Mouse (Mus musculus): ENCODE data around the gene Polrmt. TPM values are rescaled to one million over a fixed set of nuclear protein-coding genes. Genes with fewer than 3 reads are reported as not detected.

Gene Polrmt
- polyA plus RNA-seq, 1 experiment from 2014 or later, result 54.0 TPM

Other genes with a start within 250 kb of the Polrmt start
- gene Plpp2, start 212.8 kb downstream of the Polrmt start, polyA plus RNA-seq (2016; fragmentation: Nextera tagmentation; extraction: Ambion mirVana), result 20.4 and 21.2 TPM in 2 replicates
- gene Mier2, start 191.4 kb downstream of the Polrmt start, polyA plus RNA-seq (2016; fragmentation: Nextera tagmentation; extraction: Ambion mirVana), result 74.8 and 78.1 TPM in 2 replicates
- not detected in 2 replicates for gene Theg, start 159.2 kb downstream of the Polrmt start, polyA plus RNA-seq (2016; fragmentation: Nextera tagmentation; extraction: Ambion mirVana)
- not detected in 2 replicates for gene C2cd4c, start 132.6 kb downstream of the Polrmt start, polyA plus RNA-seq (2016; fragmentation: Nextera tagmentation; extraction: Ambion mirVana)
- 12.0 and 12.2 TPM in 2 replicates for gene Shc2, start 108.7 kb downstream of the Polrmt start, polyA plus RNA-seq (2016; fragmentation: Nextera tagmentation; extraction: Ambion mirVana)
- gene Odf3l2, start 100.8 kb downstream of the Polrmt start, polyA plus RNA-seq (2016; fragmentation: Nextera tagmentation; extraction: Ambion mirVana), result not detected in 2 replicates
- 7.1 and 7.2 TPM in 2 replicates for gene Madcam1, start 82.0 kb downstream of the Polrmt start, polyA plus RNA-seq (2016; fragmentation: Nextera tagmentation; extraction: Ambion mirVana)
- gene Tpgs1, start 77.2 kb downstream of the Polrmt start, polyA plus RNA-seq (2016; fragmentation: Nextera tagmentation; extraction: Ambion mirVana), result 57.6 and 63.1 TPM in 2 replicates
- 139 and 149 TPM in 2 replicates for gene Cdc34, start 64.4 kb downstream of the Polrmt start, polyA plus RNA-seq (2016; fragmentation: Nextera tagmentation; extraction: Ambion mirVana)
- 0.74 and 1.2 TPM in 2 replicates for gene Gzmm, start 57.6 kb downstream of the Polrmt start, polyA plus RNA-seq (2016; fragmentation: Nextera tagmentation; extraction: Ambion mirVana)
- gene Bsg, start 42.1 kb downstream of the Polrmt start, polyA plus RNA-seq (2016; fragmentation: Nextera tagmentation; extraction: Ambion mirVana), result 676 and 680 TPM in 2 replicates
- 0.15 TPM in 1 of 2 replicates, not detected in the other for gene Hcn2, start 29.9 kb downstream of the Polrmt start, polyA plus RNA-seq (2016; fragmentation: Nextera tagmentation; extraction: Ambion mirVana)
- gene Fgf22, start 8.5 kb upstream of the Polrmt start, polyA plus RNA-seq (2016; fragmentation: Nextera tagmentation; extraction: Ambion mirVana), result 0.24 and 0.60 TPM in 2 replicates
- gene Rnf126, start 20.4 kb upstream of the Polrmt start, polyA plus RNA-seq (2016; fragmentation: Nextera tagmentation; extraction: Ambion mirVana), result 108 and 113 TPM in 2 replicates
- 3.0 and 4.0 TPM in 2 replicates for gene Fstl3, start 30.7 kb upstream of the Polrmt start, polyA plus RNA-seq (2016; fragmentation: Nextera tagmentation; extraction: Ambion mirVana)
- not detected in 2 replicates for gene Prss57, start 44.4 kb upstream of the Polrmt start, polyA plus RNA-seq (2016; fragmentation: Nextera tagmentation; extraction: Ambion mirVana)
- 121 TPM in 2 replicates for gene Palm, start 47.0 kb upstream of the Polrmt start, polyA plus RNA-seq (2016; fragmentation: Nextera tagmentation; extraction: Ambion mirVana)
- gene Misp, start 74.4 kb upstream of the Polrmt start, polyA plus RNA-seq (2016; fragmentation: Nextera tagmentation; extraction: Ambion mirVana), result 0.28 and 0.67 TPM in 2 replicates
- gene Ptbp1, start 107.8 kb upstream of the Polrmt start, polyA plus RNA-seq (2016; fragmentation: Nextera tagmentation; extraction: Ambion mirVana), result 373 and 403 TPM in 2 replicates
- gene Prtn3, start 127.9 kb upstream of the Polrmt start, polyA plus RNA-seq (2016; fragmentation: Nextera tagmentation; extraction: Ambion mirVana), result 15.1 and 15.3 TPM in 2 replicates
- 157 and 162 TPM in 2 replicates for gene Plppr3, start 128.1 kb upstream of the Polrmt start, polyA plus RNA-seq (2016; fragmentation: Nextera tagmentation; extraction: Ambion mirVana)
- gene Elane, start 139.7 kb upstream of the Polrmt start, polyA plus RNA-seq (2016; fragmentation: Nextera tagmentation; extraction: Ambion mirVana), result not detected in 2 replicates
- gene Cfd, start 144.3 kb upstream of the Polrmt start, polyA plus RNA-seq (2016; fragmentation: Nextera tagmentation; extraction: Ambion mirVana), result not detected in 2 replicates
- 50.8 and 53.7 TPM in 2 replicates for gene Med16, start 162.3 kb upstream of the Polrmt start, polyA plus RNA-seq (2016; fragmentation: Nextera tagmentation; extraction: Ambion mirVana)
- 5.5 and 21.1 TPM in 2 replicates for gene Gm26602, start 164.3 kb upstream of the Polrmt start, polyA plus RNA-seq (2016; fragmentation: Nextera tagmentation; extraction: Ambion mirVana)
- gene Kiss1r, start 170.4 kb upstream of the Polrmt start, polyA plus RNA-seq (2016; fragmentation: Nextera tagmentation; extraction: Ambion mirVana), result 1.1 and 1.2 TPM in 2 replicates
- 149 and 161 TPM in 2 replicates for gene R3hdm4, start 174.6 kb upstream of the Polrmt start, polyA plus RNA-seq (2016; fragmentation: Nextera tagmentation; extraction: Ambion mirVana)
- 8.4 and 8.6 TPM in 2 replicates for gene Arid3a, start 180.5 kb upstream of the Polrmt start, polyA plus RNA-seq (2016; fragmentation: Nextera tagmentation; extraction: Ambion mirVana)
- 120 and 122 TPM in 2 replicates for gene Wdr18, start 213.6 kb upstream of the Polrmt start, polyA plus RNA-seq (2016; fragmentation: Nextera tagmentation; extraction: Ambion mirVana)
- 0.54 and 0.68 TPM in 2 replicates for gene Grin3b, start 224.1 kb upstream of the Polrmt start, polyA plus RNA-seq (2016; fragmentation: Nextera tagmentation; extraction: Ambion mirVana)
- gene Tmem259, start 237.7 kb upstream of the Polrmt start, polyA plus RNA-seq (2016; fragmentation: Nextera tagmentation; extraction: Ambion mirVana), result 20.7 and 22.5 TPM in 2 replicates
- gene Cnn2, start 242.0 kb upstream of the Polrmt start, polyA plus RNA-seq (2016; fragmentation: Nextera tagmentation; extraction: Ambion mirVana), result 216 and 240 TPM in 2 replicates
- gene Abca7, start 249.9 kb upstream of the Polrmt start, polyA plus RNA-seq (2016; fragmentation: Nextera tagmentation; extraction: Ambion mirVana), result 2.1 and 2.3 TPM in 2 replicates